Mouse (Mus musculus) CH12.LX (cell line): Measurements from ENCODE around the gene Olfr446. TPM values are rescaled to one million over a fixed set of nuclear protein-coding genes. Genes with fewer than 3 reads are reported as not detected.

Experiments used
- DNase-seq: peaks from one replicate; pipeline ENCODE4 v3.0.0-alpha.2; 2013; ENCODE audit errors: extremely low read depth
- H3K27ac ChIP-seq: 2 replicates; pipeline ENCODE4 v1.5.1; 2012; ENCODE audit warnings: low read depth, mild to moderate bottlenecking, control low read depth, moderate library complexity; ENCODE audit not compliant: insufficient read depth
- H3K27me3 ChIP-seq: replicated peaks from 2 replicates; pipeline ENCODE3; 2012; ENCODE audit warnings: inconsistent platforms
- H3K36me3 ChIP-seq, 2 experiments: replicated peaks in 1 of 2; 2 replicates each; pipeline versions ENCODE3 to v1.6.1; 2012; ENCODE audit warnings: inconsistent platforms in 1 of 2, low read length in 1 of 2, mild to moderate bottlenecking in 1 of 2, mixed read lengths in 1 of 2, moderate library complexity in 1 of 2; ENCODE audit not compliant: control insufficient read depth in 1 of 2, insufficient read depth in 1 of 2
- H3K4me1 ChIP-seq, 2 experiments: 2 replicates each; pipeline ENCODE4 v1.6.1; 2012; ENCODE audit warnings: inconsistent platforms in 1 of 2, moderate library complexity in 1 of 2; ENCODE audit not compliant: insufficient read depth in 2 of 2, control insufficient read depth in 1 of 2
- H3K4me2 ChIP-seq: 2 replicates; pipeline ENCODE4 v1.6.1; 2012; ENCODE audit warnings: low read depth, mild to moderate bottlenecking, control low read depth; ENCODE audit not compliant: poor library complexity, insufficient read depth, severe bottlenecking
- H3K4me3 ChIP-seq, 3 experiments: fragments of 150-350 bp in 1 of 3; sonication (generic) in 1 of 3; replicated peaks in 1 of 3; 2 replicates each; pipeline versions ENCODE3 to v1.5.1; 2011 to 2012; ENCODE audit warnings: low read depth in 2 of 3, low read length in 2 of 3, mild to moderate bottlenecking in 2 of 3, moderate library complexity in 2 of 3, control low read depth in 1 of 3, improper control_type of control experiment in 1 of 3, inconsistent platforms in 1 of 3, mixed read lengths in 1 of 3; ENCODE audit not compliant: poor library complexity in 1 of 3
- H3K79me2 ChIP-seq: replicated peaks from 2 replicates; pipeline ENCODE4 v1.6.1; 2012; ENCODE audit warnings: mild to moderate bottlenecking, moderate library complexity; ENCODE audit not compliant: control insufficient read depth, poor library complexity, insufficient read depth, severe bottlenecking; ENCODE audit errors: extremely low read depth
- H3K9ac ChIP-seq: 2 replicates; pipeline ENCODE4 v1.6.1; 2012; ENCODE audit warnings: low read depth, mild to moderate bottlenecking, control low read depth, moderate library complexity; ENCODE audit not compliant: insufficient read depth
- H3K9me3 ChIP-seq: replicated peaks from 2 replicates; pipeline ENCODE3; 2012; ENCODE audit warnings: low read length, inconsistent platforms, mixed read lengths
- BHLHE40 ChIP-seq: IDR thresholded peaks from 2 replicates; pipeline ENCODE4 v1.6.1; 2011; ENCODE audit warnings: mild to moderate bottlenecking, low read depth, low read length, improper control_type of control experiment
- EP300 ChIP-seq: IDR thresholded peaks from 2 replicates; pipeline ENCODE4 v1.6.1; 2011; ENCODE audit warnings: low read length, improper control_type of control experiment
- ETS1 ChIP-seq: conservative IDR thresholded peaks from 2 replicates; pipeline ENCODE4 v1.6.1; 2012; ENCODE audit warnings: low read depth, mild to moderate bottlenecking, inconsistent platforms, low read length, improper control_type of control experiment, moderate library complexity
- JUND ChIP-seq: conservative IDR thresholded peaks from 2 replicates; pipeline ENCODE4 v1.6.1; 2011; ENCODE audit warnings: low read depth, low read length, improper control_type of control experiment
- SIN3A ChIP-seq: IDR thresholded peaks from 2 replicates; pipeline ENCODE4 v1.6.1; 2012; ENCODE audit warnings: low read length, improper control_type of control experiment, inconsistent platforms
- TCF12 ChIP-seq: IDR thresholded peaks from 2 replicates; pipeline ENCODE4 v1.6.1; 2014; ENCODE audit warnings: low read depth, mild to moderate bottlenecking, inconsistent platforms, low read length, improper control_type of control experiment
- dilution Hi-C: fragments of 300-500 bp; cut with MboI; formaldehyde crosslinking; loops from 2 replicates; pipeline ENCODE4 v1.14.3; 2020; ENCODE audit warnings: low sequenced_read_pairs; ENCODE audit not compliant: extremely low pct_unique_long_range_greater_than_20kb, extremely low pct_ligation_motif_present
- in situ Hi-C: fragments of 300-500 bp; cut with MboI; formaldehyde crosslinking; loops from 3 replicates; pipeline ENCODE4 v1.14.3; 2019; ENCODE audit warnings: low sequenced_read_pairs, low pct_ligation_motif_present, low pct_unique_long_range_greater_than_20kb, mixed read lengths
- polyA plus RNA-seq: library from polyadenylated mRNA; unstranded; fragments of >175 nt; gene quantifications from 2 replicates; pipeline ENCODE4 v1.2.1, GENCODE M21; 2012; ENCODE audit warnings: low read depth; ENCODE audit not compliant: insufficient read length
- total RNA-seq, 2 experiments: library from RNA; depleted of rRNA; stranded (reverse); fragments of 300-350 nt in 1 of 2; fragments of >200 nt in 1 of 2; gene quantifications; 2 replicates each; pipeline ENCODE4 v1.2.3; 2012 to 2014

Olfr446 gene
- total and polyA plus RNA-seq, 3 experiments: not detected

DNA sequence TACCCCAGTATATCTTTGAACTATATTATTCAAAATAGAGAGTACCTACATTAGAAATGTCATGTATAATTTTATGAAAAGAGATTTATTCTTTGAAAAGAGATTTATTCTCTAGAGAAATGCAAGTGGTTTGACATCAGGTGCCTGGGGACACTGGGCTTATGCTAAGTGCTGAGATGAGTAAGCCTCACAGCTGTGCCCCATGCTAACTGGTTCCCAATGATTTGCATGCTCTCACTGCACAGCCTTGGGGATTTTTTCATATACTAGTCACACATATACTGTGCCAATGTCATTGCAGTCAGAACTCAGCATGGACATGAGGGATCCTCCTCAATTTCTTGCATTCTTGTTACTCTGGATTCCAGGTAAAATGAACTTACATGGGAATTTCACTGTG, 59.2 kb downstream of the Olfr446 start:
- TF ChIP-seq TCF12 (peak; percentile 53; the same call in 1 of the 2 replicates), JUND (0 out of 2 replicates have a peak, but pooled peaks have one; percentile 43), BHLHE40 (peak; percentile 60), ETS1 (peak; percentile 72), SIN3A (no peak), EP300 (peak; percentile 71)
- H3K4me1 ChIP-seq: peaks cover 0 to 27% of the 10 kb centered on the region in 2 experiments; a peak in 2 of 4 replicates
- DNase-seq: peak; percentile 74
- no peak overlapping the region for H3K9ac ChIP-seq
- H3K36me3 ChIP-seq: no peaks in the 10 kb centered on the region
- no peak overlapping the region for H3K27ac ChIP-seq
- no peaks in the 10 kb centered on the region for H3K27me3 ChIP-seq
- in situ Hi-C loops: no loop called here
- no peaks in the 10 kb centered on the region for H3K79me2 ChIP-seq
- H3K9me3 ChIP-seq: no peaks in the 10 kb centered on the region
- H3K4me2 ChIP-seq: no peak overlapping the region
- dilution Hi-C loops: no loop called here
- no peak overlapping the region for H3K4me3 ChIP-seq

Other genes with a start within 250 kb of the Olfr446 start
- not detected in 2 replicates for gene Tcaf1, start 211.3 kb upstream of the Olfr446 start, total RNA-seq (2012; rRNA removed)
- not detected in 2 replicates for gene Tcaf1, start 211.3 kb upstream of the Olfr446 start, total RNA-seq (2014; rRNA removed)
- gene Tcaf1, start 211.3 kb upstream of the Olfr446 start, polyA plus RNA-seq: not detected in 2 replicates
- gene Olfr453, start 182.0 kb upstream of the Olfr446 start, total RNA-seq (2012; rRNA removed): not detected in 2 replicates
- gene Olfr453, start 182.0 kb upstream of the Olfr446 start, total RNA-seq (2014; rRNA removed): not detected in 2 replicates
- not detected in 2 replicates for gene Olfr453, start 182.0 kb upstream of the Olfr446 start, polyA plus RNA-seq
- not detected in 2 replicates for gene Olfr38, start 165.0 kb upstream of the Olfr446 start, total RNA-seq (2012; rRNA removed)
- gene Olfr38, start 165.0 kb upstream of the Olfr446 start, total RNA-seq (2014; rRNA removed): not detected in 2 replicates
- gene Olfr38, start 165.0 kb upstream of the Olfr446 start, polyA plus RNA-seq: not detected in 2 replicates
- gene Olfr452, start 136.3 kb upstream of the Olfr446 start, total RNA-seq (2012; rRNA removed): not detected in 2 replicates
- not detected in 2 replicates for gene Olfr452, start 136.3 kb upstream of the Olfr446 start, total RNA-seq (2014; rRNA removed)
- not detected in 2 replicates for gene Olfr452, start 136.3 kb upstream of the Olfr446 start, polyA plus RNA-seq
- not detected in 2 replicates for gene Olfr450, start 109.4 kb upstream of the Olfr446 start, total RNA-seq (2012; rRNA removed)
- gene Olfr450, start 109.4 kb upstream of the Olfr446 start, total RNA-seq (2014; rRNA removed): not detected in 2 replicates
- not detected in 2 replicates for gene Olfr450, start 109.4 kb upstream of the Olfr446 start, polyA plus RNA-seq
- gene Olfr449, start 87.0 kb upstream of the Olfr446 start, total RNA-seq (2012; rRNA removed): not detected in 2 replicates
- not detected in 2 replicates for gene Olfr449, start 87.0 kb upstream of the Olfr446 start, total RNA-seq (2014; rRNA removed)
- gene Olfr449, start 87.0 kb upstream of the Olfr446 start, polyA plus RNA-seq: not detected in 2 replicates
- gene Olfr448, start 30.9 kb upstream of the Olfr446 start, total RNA-seq (2012; rRNA removed): not detected in 2 replicates
- gene Olfr448, start 30.9 kb upstream of the Olfr446 start, total RNA-seq (2014; rRNA removed): not detected in 2 replicates
- not detected in 2 replicates for gene Olfr448, start 30.9 kb upstream of the Olfr446 start, polyA plus RNA-seq
- gene Olfr447, start 12.5 kb upstream of the Olfr446 start, total RNA-seq (2012; rRNA removed): not detected in 2 replicates
- not detected in 2 replicates for gene Olfr447, start 12.5 kb upstream of the Olfr446 start, total RNA-seq (2014; rRNA removed)
- not detected in 2 replicates for gene Olfr447, start 12.5 kb upstream of the Olfr446 start, polyA plus RNA-seq
- not detected in 2 replicates for gene Olfr444, start 27.7 kb downstream of the Olfr446 start, total RNA-seq (2012; rRNA removed)
- not detected in 2 replicates for gene Olfr444, start 27.7 kb downstream of the Olfr446 start, total RNA-seq (2014; rRNA removed)
- not detected in 2 replicates for gene Olfr444, start 27.7 kb downstream of the Olfr446 start, polyA plus RNA-seq
- not detected in 2 replicates for gene Olfr441, start 185.0 kb downstream of the Olfr446 start, total RNA-seq (2012; rRNA removed)
- gene Olfr441, start 185.0 kb downstream of the Olfr446 start, total RNA-seq (2014; rRNA removed): not detected in 2 replicates
- not detected in 2 replicates for gene Olfr441, start 185.0 kb downstream of the Olfr446 start, polyA plus RNA-seq
- gene Olfr237-ps1, start 225.2 kb downstream of the Olfr446 start, total RNA-seq (2012; rRNA removed): not detected in 2 replicates
- not detected in 2 replicates for gene Olfr237-ps1, start 225.2 kb downstream of the Olfr446 start, total RNA-seq (2014; rRNA removed)
- gene Olfr237-ps1, start 225.2 kb downstream of the Olfr446 start, polyA plus RNA-seq: not detected in 2 replicates
- gene Olfr437, start 241.9 kb downstream of the Olfr446 start, total RNA-seq (2012; rRNA removed): not detected in 2 replicates
- gene Olfr437, start 241.9 kb downstream of the Olfr446 start, total RNA-seq (2014; rRNA removed): not detected in 2 replicates
- gene Olfr437, start 241.9 kb downstream of the Olfr446 start, polyA plus RNA-seq: not detected in 2 replicates